Mouse (Mus musculus) CD4-positive, CD25-positive, alpha-beta regulatory T cell, adult 2 months (primary cell): Measurements from ENCODE around the gene Mxra8.
A peak's percentile ranks its signal among the peaks of the same experiment; 100 is the strongest.

Source experiments
- DNase-seq: peaks from one replicate; pipeline ENCODE4 v3.0.0-alpha.2; 2012; ENCODE audit warnings: low read depth, low spot score

The Mxra8 gene

DNA sequence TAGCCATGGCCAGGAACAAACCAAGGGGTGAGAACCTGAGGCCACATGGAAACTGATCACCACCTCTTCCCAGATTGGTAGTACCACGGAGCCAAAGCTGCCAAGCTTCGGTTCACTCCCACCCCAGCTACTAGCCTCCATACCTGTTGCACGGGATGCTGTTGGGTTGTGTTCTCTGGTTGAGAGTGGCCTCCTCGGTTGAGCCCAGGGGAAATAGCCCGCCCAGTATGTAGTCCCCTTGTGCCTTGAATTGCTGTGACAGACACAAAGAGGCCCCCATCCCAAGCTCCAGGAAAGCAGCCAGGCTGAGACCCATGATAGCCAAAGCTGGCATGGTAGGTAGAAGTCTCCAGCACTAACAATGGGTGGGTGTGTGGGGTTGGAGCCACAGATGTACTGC lies 23.5 kb downstream of the Mxra8 start, which contains the start of gene Tas1r3:
Tas1r3 (minus strand) TSS at position 362 of the 400 bp plus-strand sequence.
- DNase-seq = no peak

DNA sequence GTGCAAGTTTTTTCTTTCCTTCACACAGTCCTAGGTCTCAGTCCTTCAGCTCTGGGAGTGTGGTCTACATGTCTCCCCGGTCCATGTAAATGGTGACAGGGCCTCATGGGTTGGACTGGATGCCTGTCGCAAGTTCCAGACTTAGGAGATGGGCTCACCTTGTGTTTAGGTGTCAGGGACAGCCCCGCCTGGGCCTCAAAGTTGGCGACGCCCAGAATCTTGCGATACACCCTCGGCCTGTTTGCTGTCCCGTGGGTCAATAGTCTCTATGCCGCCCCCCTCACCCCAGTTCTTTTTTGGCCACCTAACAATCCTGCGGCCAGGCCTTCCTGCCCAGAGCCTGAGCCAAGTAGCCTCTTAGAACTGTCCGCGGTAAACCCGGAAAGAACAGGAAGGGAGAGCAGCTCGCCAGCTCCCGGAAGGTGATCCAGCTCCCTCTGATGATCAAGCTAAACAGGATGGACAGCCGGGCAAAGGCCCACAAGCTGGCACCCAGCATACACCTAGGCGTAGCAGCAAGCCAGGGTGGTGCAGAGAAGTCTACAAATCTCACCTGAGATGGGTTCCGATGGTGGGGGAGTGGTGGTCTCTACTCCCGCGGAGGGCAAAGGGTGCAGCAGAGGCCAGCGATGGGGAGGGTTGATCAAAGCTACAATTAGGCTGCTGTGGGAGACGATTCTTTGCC lies 29.3 kb downstream of the Mxra8 start:
- peak; percentile 20 for DNase-seq

DNA sequence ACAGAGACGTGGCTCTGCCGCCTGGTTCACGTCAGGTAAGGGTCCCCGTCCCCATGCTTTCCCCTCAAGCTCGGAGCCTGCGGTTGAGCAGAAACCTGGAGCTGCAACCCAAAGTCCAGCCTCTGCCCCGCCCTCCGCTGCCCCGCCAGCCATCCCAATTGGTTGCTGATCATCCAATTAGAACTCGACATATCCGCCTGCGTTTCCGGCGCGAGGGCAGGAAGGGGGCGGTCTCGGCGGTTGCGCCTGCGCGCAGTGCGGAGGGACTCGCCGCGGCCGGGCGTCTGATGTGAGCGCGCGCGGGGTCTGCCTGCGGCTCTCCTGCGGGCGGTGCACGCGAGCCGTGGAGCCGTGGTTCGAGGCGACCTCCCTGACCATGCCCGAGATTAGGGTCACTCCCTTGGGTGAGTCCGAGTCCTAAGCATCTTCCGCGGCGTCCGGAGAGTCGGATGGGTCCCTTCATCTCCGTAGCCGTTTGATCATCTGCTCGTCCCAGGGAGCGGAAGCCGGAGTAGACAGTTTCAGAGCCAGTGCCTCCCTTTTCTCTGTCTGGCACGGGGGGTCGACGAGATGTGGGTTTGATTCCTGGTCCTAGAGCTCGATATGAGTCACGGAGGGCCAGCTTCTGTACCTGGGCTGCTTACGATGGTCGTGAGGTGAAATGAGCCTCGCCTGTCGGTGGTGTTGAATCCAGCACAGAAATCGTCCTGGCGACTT lies 30.0 kb downstream of the Mxra8 start, which contains the start of the genes Cptp and Ints11:
Cptp (minus strand) TSS at position 124 of the 717 bp plus-strand sequence.
Ints11 (plus strand) TSS at position 230 of the 717 bp plus-strand sequence.
- DNase-seq = peak; percentile 97

DNA sequence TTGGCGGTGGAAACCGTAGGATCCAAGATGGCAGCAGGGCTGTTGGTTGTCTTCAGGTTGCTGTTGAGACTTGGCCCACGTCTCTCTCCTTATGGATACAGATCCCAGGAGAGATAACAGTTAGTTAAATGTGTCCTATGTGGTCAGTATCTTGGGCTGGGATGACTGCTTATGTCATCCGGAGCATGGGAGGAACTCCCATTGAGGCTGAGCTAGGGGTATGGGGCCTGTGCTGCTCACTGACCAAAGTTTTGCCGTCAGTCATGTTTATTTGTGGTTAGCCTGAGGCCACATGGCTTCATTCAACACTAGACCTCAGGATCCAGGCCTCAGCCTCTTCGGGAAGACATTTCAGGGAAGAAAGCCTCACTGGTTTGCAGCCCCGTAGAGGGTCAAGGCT lies 31.9 kb downstream of the Mxra8 start:
- no peak for DNase-seq

DNA sequence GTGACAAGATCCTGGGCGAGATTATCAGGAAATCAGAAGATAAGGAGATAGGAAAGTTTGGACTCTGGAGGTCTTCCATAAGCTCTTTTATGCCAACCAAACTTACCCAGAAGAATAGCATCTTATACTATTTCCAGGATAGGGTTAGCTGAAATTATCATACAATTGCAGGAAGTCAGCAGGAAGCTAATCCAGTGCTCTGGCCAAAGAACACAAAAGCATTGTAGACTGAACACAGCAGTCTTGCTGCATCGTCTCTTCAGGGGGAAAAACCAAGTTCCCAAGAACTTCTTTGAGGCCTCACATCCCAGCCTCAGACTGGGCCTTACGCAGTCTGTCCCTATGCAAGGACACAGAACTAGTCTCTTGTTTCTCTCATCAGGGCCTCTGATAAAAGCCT lies 44.1 kb downstream of the Mxra8 start:
- DNase-seq = no peak

DNA sequence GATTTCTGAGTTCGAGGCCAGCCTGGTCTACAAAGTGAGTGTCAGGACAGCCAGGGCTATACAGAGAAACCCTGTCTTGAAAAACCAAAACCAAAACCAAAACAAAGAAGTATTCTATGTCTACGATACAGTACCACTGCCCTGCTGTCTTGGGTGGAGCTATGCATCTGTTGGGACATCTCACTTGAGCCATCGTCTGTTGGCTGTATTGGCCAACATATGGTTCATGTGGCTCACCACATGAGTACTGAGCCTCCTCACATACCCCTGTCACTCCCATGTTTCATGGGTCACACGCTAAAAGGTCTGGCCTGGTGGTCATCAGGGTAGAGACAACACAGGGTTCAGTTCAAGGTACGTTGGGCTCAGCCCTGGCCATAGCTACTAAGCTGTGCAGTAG lies 46.9 kb downstream of the Mxra8 start:
- DNase-seq = no peak

DNA sequence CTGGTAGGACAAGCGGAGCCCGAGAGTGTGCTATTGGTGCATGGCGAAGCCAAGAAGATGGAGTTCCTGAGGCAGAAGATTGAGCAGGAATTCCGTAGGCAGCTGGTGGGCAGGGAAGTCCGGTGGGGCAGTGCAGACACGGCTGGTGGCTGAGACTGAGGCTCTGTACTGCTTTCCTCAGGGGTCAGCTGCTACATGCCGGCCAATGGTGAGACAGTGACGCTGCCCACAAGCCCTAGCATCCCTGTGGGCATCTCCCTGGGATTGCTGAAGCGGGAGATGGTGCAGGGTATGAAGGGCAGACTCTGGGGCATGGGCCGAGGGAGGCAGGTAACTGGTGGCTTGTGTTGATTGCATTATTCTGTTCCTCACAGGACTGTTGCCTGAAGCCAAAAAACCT lies 48.2 kb downstream of the Mxra8 start:
- DNase-seq = no peak

DNA sequence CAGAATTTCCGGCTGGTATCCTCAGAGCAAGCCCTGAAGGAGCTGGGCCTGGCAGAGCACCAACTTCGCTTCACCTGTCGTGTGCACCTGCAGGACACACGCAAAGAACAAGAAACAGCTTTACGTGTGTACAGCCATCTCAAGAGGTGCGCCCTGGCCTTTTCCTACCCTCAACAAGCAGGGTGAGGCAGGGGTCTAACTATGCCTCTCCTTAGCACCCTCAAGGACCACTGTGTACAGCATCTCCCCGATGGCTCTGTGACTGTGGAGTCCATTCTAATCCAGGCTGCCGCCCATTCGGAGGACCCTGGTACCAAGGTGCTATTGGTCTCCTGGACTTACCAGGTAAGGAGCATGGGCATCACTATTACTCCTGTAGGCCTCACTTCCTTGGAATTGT lies 48.7 kb downstream of the Mxra8 start:
- DNase-seq = no peak

DNA sequence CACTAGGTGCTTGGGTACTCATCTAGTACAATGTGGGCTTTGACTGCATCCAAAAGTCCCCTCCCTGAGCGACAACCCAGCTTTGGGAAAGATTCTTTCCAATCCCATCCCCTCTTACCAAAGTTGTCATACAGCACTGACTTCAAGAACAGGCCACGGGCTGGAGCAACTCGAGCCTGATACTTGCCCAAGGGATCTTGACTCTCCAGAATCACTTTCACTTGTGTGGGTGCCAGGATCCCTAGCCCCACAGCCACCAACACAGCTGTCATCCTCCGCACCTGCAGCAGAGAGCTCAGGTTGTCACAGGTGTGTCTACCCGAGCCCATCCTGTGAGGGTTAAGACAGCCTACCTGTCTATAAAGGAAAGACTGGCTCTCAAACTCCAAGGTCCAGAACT lies 49.8 kb downstream of the Mxra8 start:
- no peak for DNase-seq

DNA sequence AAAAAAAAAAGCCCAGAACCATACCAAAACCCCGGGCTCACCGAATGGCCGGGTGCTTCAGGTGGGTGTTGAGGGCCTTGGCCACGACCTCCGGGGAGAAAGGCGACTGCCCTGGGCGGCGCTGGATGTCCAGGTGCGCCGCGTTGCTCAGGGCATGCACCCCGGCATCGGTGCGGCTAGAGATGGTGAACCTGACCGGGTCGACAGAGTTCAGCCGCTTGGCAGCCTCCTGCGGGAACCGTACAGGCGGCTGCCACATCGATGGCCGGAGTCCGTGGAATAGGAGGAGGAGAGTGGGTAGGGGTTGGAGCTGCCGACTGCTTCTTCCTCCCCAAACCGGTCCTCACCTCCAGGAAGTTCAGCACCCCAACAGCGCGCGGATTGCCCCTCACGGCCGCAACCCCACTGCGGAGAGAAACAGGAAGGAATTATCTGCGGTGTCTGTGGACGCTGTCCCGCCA lies 51.6 kb downstream of the Mxra8 start:
- DNase-seq = no peak

DNA sequence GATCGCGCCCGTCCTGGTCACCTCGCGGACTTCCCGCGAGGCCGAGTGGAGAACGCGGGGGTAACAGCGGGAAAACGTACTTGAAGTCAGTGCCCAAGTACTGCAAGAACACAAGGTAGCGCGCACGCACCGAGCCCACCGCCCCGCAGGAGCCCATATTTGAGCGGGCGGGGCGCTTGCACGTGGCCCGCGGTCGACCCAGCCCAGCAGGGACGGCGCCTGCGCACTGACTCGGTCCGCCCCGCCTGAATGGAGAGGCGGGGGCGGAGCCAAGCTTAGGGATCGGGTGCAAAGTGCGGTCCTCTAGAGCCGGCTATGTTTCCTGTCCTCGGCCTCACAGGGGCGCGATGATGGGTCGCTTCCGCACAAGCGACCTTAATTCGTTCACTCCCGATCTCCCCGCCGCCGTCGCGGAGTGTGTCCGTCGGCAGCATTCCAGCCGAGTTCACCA lies 52.1 kb downstream of the Mxra8 start, which contains the start of the genes Pusl1 and Acap3:
Pusl1 (minus strand) TSS at position 231 of the 451 bp plus-strand sequence.
Acap3 (plus strand) TSS at position 272 of the 451 bp plus-strand sequence.
- peak; percentile 99 for DNase-seq

DNA sequence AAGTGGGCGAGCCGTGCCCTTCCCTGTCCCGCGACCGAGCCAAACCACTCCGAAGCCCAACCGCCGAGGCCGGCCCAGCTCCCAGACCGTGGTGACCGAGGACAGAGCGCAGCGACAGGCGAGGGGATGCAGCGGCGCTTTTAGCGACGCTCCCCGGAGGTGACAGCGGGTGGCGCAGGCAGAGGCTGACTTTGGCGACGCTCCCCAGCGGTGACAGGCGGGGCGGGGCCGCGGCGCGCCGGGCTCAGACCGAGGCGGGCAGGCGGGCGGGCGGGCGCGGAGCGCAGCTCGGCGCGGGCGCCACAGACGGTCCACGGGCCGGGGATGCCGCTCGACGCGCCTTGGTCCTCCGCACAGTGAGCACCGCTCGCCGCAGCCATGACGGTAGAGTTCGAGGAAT lies 52.5 kb downstream of the Mxra8 start:
- peak; percentile 93 for DNase-seq

DNA sequence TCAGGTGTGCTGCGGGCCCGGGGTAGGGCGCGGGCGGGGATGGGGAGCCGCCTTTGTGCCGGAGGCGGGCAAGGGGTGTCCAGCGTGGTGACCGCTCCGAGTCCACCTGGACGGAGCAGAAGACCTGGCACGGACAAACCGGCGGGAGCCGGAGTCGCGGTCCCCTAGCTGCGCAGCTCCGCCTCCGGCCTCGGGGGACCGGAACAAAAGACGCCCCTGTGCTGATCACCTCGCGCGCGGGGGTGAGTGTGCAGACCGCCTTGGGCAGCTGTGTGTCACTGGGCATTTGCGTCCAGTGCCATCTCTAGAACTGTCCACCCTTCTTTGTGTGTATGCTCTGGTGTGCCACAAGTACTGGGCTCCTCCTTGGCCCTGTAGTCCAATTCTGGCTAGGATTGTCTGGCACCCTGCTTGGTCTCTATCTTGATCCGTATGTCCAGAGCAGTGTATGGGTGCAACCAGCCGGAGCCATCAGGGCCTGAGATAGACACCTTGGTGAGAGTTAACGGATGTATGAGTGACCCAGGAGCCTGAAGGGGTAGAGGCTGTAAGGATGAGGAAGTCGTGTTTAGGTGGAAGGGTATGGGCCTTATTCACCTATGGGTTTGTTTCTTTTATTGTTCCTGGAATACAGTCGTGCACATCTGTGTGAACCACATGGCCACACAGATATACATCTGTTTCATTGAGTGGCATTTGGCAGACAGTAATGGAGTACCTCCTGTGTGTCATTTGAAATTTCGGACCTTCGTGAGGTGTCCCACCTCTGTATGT lies 53.1 kb downstream of the Mxra8 start:
- DNase-seq = no peak

DNA sequence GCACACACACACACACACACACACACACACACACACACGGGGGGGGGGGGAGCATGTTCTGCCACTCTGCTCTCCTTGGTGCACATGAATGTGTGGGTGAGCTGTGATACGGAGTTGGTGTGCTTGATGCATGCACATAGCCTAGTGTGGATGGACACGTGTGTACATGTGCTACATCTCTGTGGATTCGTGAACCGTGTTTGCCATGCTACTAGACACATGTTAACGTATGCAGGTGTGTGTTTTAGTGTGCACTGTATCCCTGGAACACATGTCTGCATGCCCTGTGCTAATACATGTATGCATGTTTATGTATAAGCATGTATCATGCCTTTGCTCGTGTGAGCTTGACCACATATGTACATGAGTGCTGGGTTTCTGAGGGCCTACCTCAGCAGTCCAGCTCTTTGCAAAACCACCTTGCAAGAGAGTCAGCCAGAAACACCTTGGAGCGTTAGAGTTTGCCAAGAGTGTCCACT lies 53.8 kb downstream of the Mxra8 start:
- DNase-seq = no peak
